Mouse (Mus musculus) embryonic facial prominence, embryonic 11.5 days (tissue): ENCODE results near the gene S100a16. TPM values are rescaled to one million over a fixed set of nuclear protein-coding genes. Genes with fewer than 3 reads are reported as not detected.

Experiments used
- ATAC-seq: fragments of 200-750 bp; cut with Nextera tagmentation; replicated peaks from 2 replicates; pipeline ENCODE4 v1.8.0; 2017; ENCODE audit warnings: low read depth; ENCODE audit not compliant: insufficient number of reproducible peaks, low FRiP score, low TSS enrichment
- DNase-seq: peaks from one replicate; pipeline ENCODE4 v3.0.0-alpha.2; 2015; ENCODE audit warnings: low spot score
- H3K27ac ChIP-seq: fragments of 300-500 bp; sonication (generic); replicated peaks from 2 replicates; pipeline ENCODE4 v1.5.1; 2014; ENCODE audit warnings: mild to moderate bottlenecking, low read depth, low read length, control low read depth
- H3K27me3 ChIP-seq: fragments of 300-500 bp; sonication (generic); 2 replicates; pipeline ENCODE4 v1.6.1; 2014; ENCODE audit warnings: mild to moderate bottlenecking, low read length, moderate library complexity, mixed read lengths; ENCODE audit not compliant: control insufficient read depth, insufficient read depth
- H3K36me3 ChIP-seq: fragments of 300-500 bp; sonication (generic); replicated peaks from 2 replicates; pipeline ENCODE4 v1.6.1; 2014; ENCODE audit warnings: low read depth, mild to moderate bottlenecking, low read length, moderate library complexity, mixed read lengths; ENCODE audit not compliant: control insufficient read depth, insufficient read depth
- H3K4me1 ChIP-seq: fragments of 300-500 bp; sonication (generic); 2 replicates; pipeline ENCODE4 v1.6.1; 2014; ENCODE audit warnings: low read length, mixed read lengths; ENCODE audit not compliant: control insufficient read depth, insufficient read depth
- H3K4me2 ChIP-seq: fragments of 300-500 bp; sonication (generic); 2 replicates; pipeline ENCODE4 v1.6.1; 2014; ENCODE audit warnings: low read depth, mild to moderate bottlenecking, control low read depth, low read length, moderate library complexity
- H3K4me3 ChIP-seq: fragments of 300-500 bp; sonication (generic); 2 replicates; pipeline ENCODE4 v1.5.1; 2014; ENCODE audit warnings: low read depth, low read length, control low read depth
- H3K9ac ChIP-seq: fragments of 300-500 bp; sonication (generic); replicated peaks from 2 replicates; pipeline ENCODE4 v1.6.1; 2014; ENCODE audit warnings: mild to moderate bottlenecking, control low read depth, low read length
- H3K9me3 ChIP-seq: fragments of 300-500 bp; sonication (generic); replicated peaks from 2 replicates; pipeline ENCODE4 v1.6.1; 2016; ENCODE audit warnings: mild to moderate bottlenecking, low read length, inconsistent platforms, mixed read lengths; ENCODE audit not compliant: control insufficient read depth
- WGBS: fragments of 180-500 bp; shearing (Covaris S2); extraction: QIAGEN DNeasy Blood & Tissue Kit; methylation state at CpG from one replicate; pipeline ENCODE4 v1.1.7; 2014; 5-methylcytosine and 5-hydroxymethylcytosine counted together
- polyA plus RNA-seq: library from polyadenylated mRNA; unstranded; fragments of >200 nt; fragmentation: Nextera tagmentation; extraction: Ambion mirVana; gene quantifications from 2 replicates; pipeline ENCODE4 v1.2.1, GENCODE M21; 2014

Gene S100a16
- polyA plus RNA-seq, 1 experiment from 2014 or later = 48.2 TPM

GRCm38 (mm10) chr3:90526076-90526475 lies 11.0 kb upstream of the S100a16 start:
- 88% methylated on average over 2 of the region's 2 CpGs for WGBS
- H3K9me3 ChIP-seq = no peaks in the 10 kb centered on the region
- H3K4me2 ChIP-seq = no peak overlapping the region
- no peak overlapping the region for H3K9ac ChIP-seq
- H3K4me1 ChIP-seq = no peaks in the 10 kb centered on the region
- H3K27ac ChIP-seq = no peak overlapping the region
- no peak overlapping the region for H3K4me3 ChIP-seq
- DNase-seq = no peak
- H3K27me3 ChIP-seq = no peaks in the 10 kb centered on the region
- no peaks in the 10 kb centered on the region for H3K36me3 ChIP-seq
- no peak for ATAC-seq

GRCm38 (mm10) chr3:90526580-90526979 lies 10.5 kb upstream of the S100a16 start, which contains the start of gene S100a14:
TSS of gene S100a14 (plus strand) at chr3:90526856.
- Histone ChIP-seq H3K4me3 (no peak within 1 kb of the TSS), H3K36me3 (no peaks in the 10 kb centered on the region), H3K9ac (no peak within 1 kb of the TSS), H3K9me3 (no peaks in the 10 kb centered on the region), H3K4me1 (no peaks in the 10 kb centered on the region), H3K27me3 (no peaks in the 10 kb centered on the region), H3K27ac (no peak within 1 kb of the TSS), H3K4me2 (no peak within 1 kb of the TSS)
- no peak for DNase-seq
- 72% methylated on average over 5 of the region's 5 CpGs for WGBS
- 0 out of 2 replicates have a peak, but pooled peaks have one; percentile 39 for ATAC-seq

- no peak overlapping the region for H3K4me2 ChIP-seq
- H3K36me3 ChIP-seq = no peaks in the 10 kb centered on the region
- no peak overlapping the region for H3K27ac ChIP-seq
- DNase-seq (no peak), ATAC-seq (no peak)
- no peak overlapping the region for H3K9ac ChIP-seq
- 86% methylated on average over 7 of the region's 7 CpGs for WGBS
- H3K4me1 ChIP-seq = no peaks in the 10 kb centered on the region
- H3K9me3 ChIP-seq = no peaks in the 10 kb centered on the region
- no peaks in the 10 kb centered on the region for H3K27me3 ChIP-seq
- no peak overlapping the region for H3K4me3 ChIP-seq
Measured at GRCm38 (mm10) chr3:90527291-90527873, 9.7 kb upstream of the S100a16 start.

GRCm38 (mm10) chr3:90531713-90532112 lies 5.3 kb upstream of the S100a16 start:
- H3K27ac ChIP-seq = no peak overlapping the region

GRCm38 (mm10) chr3:90535446-90535845 lies 1.6 kb upstream of the S100a16 start:
- 64% methylated on average over 1 of the region's 1 CpGs for WGBS

More at GRCm38 (mm10) chr3:90531713-90532112, 5.3 kb upstream of the S100a16 start:
- DNase-seq = no peak
- H3K4me2 ChIP-seq = no peak overlapping the region
- ATAC-seq = no peak
- no peaks in the 10 kb centered on the region for H3K27me3 ChIP-seq
- H3K9ac ChIP-seq = no peak overlapping the region
- no peaks in the 10 kb centered on the region for H3K36me3 ChIP-seq
- H3K4me1 ChIP-seq = no peaks in the 10 kb centered on the region
- WGBS = 66% methylated on average over 5 of the region's 5 CpGs
- H3K4me3 ChIP-seq = no peak overlapping the region
- no peaks in the 10 kb centered on the region for H3K9me3 ChIP-seq

GRCm38 (mm10) chr3:90537905-90538296 lies 847 bp downstream of the S100a16 start:
- Histone ChIP-seq H3K4me1 (no peaks in the 10 kb centered on the region), H3K9ac (no peak overlapping the region), H3K9me3 (no peaks in the 10 kb centered on the region), H3K4me3 (no peak overlapping the region), H3K4me2 (no peak overlapping the region), H3K36me3 (no peaks in the 10 kb centered on the region), H3K27me3 (no peaks in the 10 kb centered on the region), H3K27ac (no peak overlapping the region)
- DNase-seq (no peak), ATAC-seq (no peak)
- 82% methylated on average over 5 of the region's 5 CpGs for WGBS

More at GRCm38 (mm10) chr3:90535446-90535845, 1.6 kb upstream of the S100a16 start:
- H3K9me3 ChIP-seq = no peaks in the 10 kb centered on the region
- H3K4me2 ChIP-seq = no peak overlapping the region
- ATAC-seq = no peak
- no peaks in the 10 kb centered on the region for H3K36me3 ChIP-seq
- no peaks in the 10 kb centered on the region for H3K4me1 ChIP-seq
- H3K9ac ChIP-seq = no peak overlapping the region
- H3K27ac ChIP-seq = no peak overlapping the region
- no peaks in the 10 kb centered on the region for H3K27me3 ChIP-seq
- no peak overlapping the region for H3K4me3 ChIP-seq
- DNase-seq = no peak

- no peak overlapping the region for H3K4me3 ChIP-seq
- H3K4me1 ChIP-seq = no peaks in the 10 kb centered on the region
- DNase-seq (peak; percentile 12), ATAC-seq (peak; percentile 57; the same call in 1 of the 2 replicates)
- H3K36me3 ChIP-seq = no peaks in the 10 kb centered on the region
- H3K9ac ChIP-seq = peak overlapping the region; percentile 37; the same call in 1 of the 2 replicates
- no peaks in the 10 kb centered on the region for H3K27me3 ChIP-seq
- 34% methylated on average over 4 of the region's 4 CpGs for WGBS
- H3K4me2 ChIP-seq = 0 out of 2 replicates have a peak overlapping the region, but pooled peaks have one; percentile 7
- H3K27ac ChIP-seq = no peak overlapping the region
- H3K9me3 ChIP-seq = no peaks in the 10 kb centered on the region
Measured at GRCm38 (mm10) chr3:90540904-90541303, 3.9 kb downstream of the S100a16 start.

GRCm38 (mm10) chr3:90549676-90550420 lies 12.8 kb downstream of the S100a16 start:
- WGBS = 56% methylated on average over 5 of the region's 5 CpGs
- peak; percentile 76 for ATAC-seq
- no peaks in the 10 kb centered on the region for H3K27me3 ChIP-seq
- H3K4me1 ChIP-seq = no peaks in the 10 kb centered on the region
- no peak overlapping the region for H3K27ac ChIP-seq
- DNase-seq = peak; percentile 14
- H3K36me3 ChIP-seq = no peaks in the 10 kb centered on the region
- H3K4me3 ChIP-seq = no peak overlapping the region
- no peak overlapping the region for H3K9ac ChIP-seq
- no peaks in the 10 kb centered on the region for H3K9me3 ChIP-seq
- no peak overlapping the region for H3K4me2 ChIP-seq
